Comparison of ENCODE assay signal across 8 mouse cellular contexts in the genomic region with DNA sequence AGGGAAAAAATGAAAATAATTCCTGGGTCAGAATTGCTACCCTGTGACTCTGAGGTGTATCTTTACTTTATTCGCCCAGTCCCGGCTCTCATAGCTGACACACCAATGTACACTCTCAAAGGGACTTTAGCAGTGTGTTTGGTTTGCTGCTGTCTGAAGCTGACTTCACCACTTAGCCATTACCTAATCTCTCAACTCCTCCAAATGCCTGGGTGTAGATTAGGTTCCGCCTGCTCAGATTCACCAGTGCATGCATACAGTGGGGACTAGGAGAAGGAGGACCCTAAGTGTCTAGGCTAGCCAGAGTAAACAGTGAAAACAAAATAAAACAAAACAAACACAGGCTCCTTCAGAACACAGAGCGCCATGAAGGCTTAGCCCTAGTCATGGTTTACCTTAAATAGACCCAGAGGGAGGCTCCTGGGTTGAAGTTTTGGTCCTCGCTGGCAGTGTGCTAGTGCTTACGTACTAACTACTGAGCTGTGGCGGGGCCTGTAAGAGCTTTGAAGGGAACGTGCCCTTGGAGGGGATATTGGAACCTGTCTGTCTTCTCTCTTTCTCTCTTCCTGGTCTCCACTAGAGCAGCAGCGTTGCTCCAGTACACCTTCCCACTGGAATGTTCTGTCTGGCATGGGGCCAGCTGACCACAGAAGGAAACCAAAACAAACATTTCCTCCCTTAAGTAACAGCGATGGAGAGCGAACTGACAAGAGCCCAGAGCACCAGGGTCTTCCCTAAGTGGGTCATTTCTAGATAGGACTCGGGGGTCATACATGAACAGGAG. TPM values are rescaled to one million over a fixed set of nuclear protein-coding genes. Genes with fewer than 3 reads are reported as not detected.
DNase-seq lines count a peak whose midpoint lies in the region; ATAC-seq and TF ChIP-seq lines count a peak whose summit lies in the region.
"Had no signal": no experiment of that assay in that cellular context is flagged by ENCODE, and none has a peak within 500 bp of the region (broad histone marks: within the 10 kb centered on the region; RNA-seq: fewer than 3 reads in every experiment).

No protein-coding gene starts in this region.

- no peak for TF ChIP-seq CTCF in lung, embryonic 14.5 days (IDR thresholded peaks at IDR 0.05; ENCODE audit: low read depth)
- TF ChIP-seq CTCF in forebrain, postnatal 0 days (IDR thresholded peaks at IDR 0.05; ENCODE audit: low read depth) = no peak

- DNase-seq in 3T3-L1 (ENCODE audit: low read depth, low spot score) = peak; percentile 32
- DNase-seq in adrenal gland, postnatal 25 days = peak; percentile 35
- peak; percentile 54 to 68 for DNase-seq in heart, postnatal 36 days
- DNase-seq in lung, embryonic 14.5 days = peak; percentile 72
- no peak for DNase-seq in forebrain, postnatal 0 days
- no peak for DNase-seq in layer of hippocampus, adult 9-10 months (ENCODE audit: low spot score)

- intact Hi-C loops in heart, postnatal 36 days (cut with DNase I) = no loop called here

- H3K4me1 ChIP-seq in lung, embryonic 14.5 days (ENCODE audit: insufficient read depth) = peaks cover 14% of the 10 kb centered on the region
- H3K4me1 ChIP-seq in forebrain, postnatal 0 days (ENCODE audit: insufficient read depth) = no peaks in the 10 kb centered on the region

- peak overlapping the region; percentile 54; the same call in 1 of the 2 replicates for H3K27ac ChIP-seq in lung, embryonic 14.5 days (ENCODE audit: low read depth)
- no peak overlapping the region for H3K27ac ChIP-seq in forebrain, postnatal 0 days (ENCODE audit: low read depth, low read length)
- H3K27ac ChIP-seq: neural tube, embryonic 13.5 days had no signal

- peak; percentile 77 for ATAC-seq in lung, embryonic 14.5 days (ENCODE audit: insufficient read depth)
- no peak for ATAC-seq in activated CD4-positive, CD25-positive, alpha-beta regulatory T cell, adult 4 months
- ATAC-seq in forebrain, postnatal 0 days = no peak

- no peaks in the 10 kb centered on the region for H3K27me3 ChIP-seq in lung, embryonic 14.5 days (ENCODE audit: insufficient read depth, low read length)
- no peaks in the 10 kb centered on the region for H3K27me3 ChIP-seq in forebrain, postnatal 0 days (ENCODE audit: insufficient read depth, low read length)

- H3K4me3 ChIP-seq in lung, embryonic 14.5 days (ENCODE audit: low read depth, low read length) = no peak overlapping the region
- no peak overlapping the region for H3K4me3 ChIP-seq in forebrain, postnatal 0 days (ENCODE audit: low read depth, low read length)
- H3K4me3 ChIP-seq: neural tube, embryonic 13.5 days had no signal

- no peaks in the 10 kb centered on the region for H3K9me3 ChIP-seq in lung, embryonic 14.5 days (ENCODE audit: low read depth, low read length)
- H3K9me3 ChIP-seq in forebrain, postnatal 0 days (ENCODE audit: low read length) = no peaks in the 10 kb centered on the region
- H3K9me3 ChIP-seq: neural tube, embryonic 13.5 days had no signal

- no peak overlapping the region for H3K9ac ChIP-seq in lung, embryonic 14.5 days
- no peak overlapping the region for H3K9ac ChIP-seq in forebrain, postnatal 0 days
- H3K9ac ChIP-seq: neural tube, embryonic 13.5 days had no signal

- H3K4me2 ChIP-seq in lung, embryonic 14.5 days = peak overlapping the region; percentile 11; the same call in 1 of the 2 replicates
- no peak overlapping the region for H3K4me2 ChIP-seq in forebrain, postnatal 0 days (ENCODE audit: low read depth)
- H3K4me2 ChIP-seq: neural tube, embryonic 13.5 days had no signal

- 31% methylated on average over 12 of the region's 12 CpGs for WGBS in lung, embryonic 14.5 days
- WGBS in forebrain, postnatal 0 days = 83% methylated on average over 12 of the region's 12 CpGs

- H3K36me3 ChIP-seq in lung, embryonic 14.5 days (ENCODE audit: insufficient read depth) = no peaks in the 10 kb centered on the region
- no peaks in the 10 kb centered on the region for H3K36me3 ChIP-seq in forebrain, postnatal 0 days (ENCODE audit: insufficient read depth)
- H3K36me3 ChIP-seq: neural tube, embryonic 13.5 days had no signal

RNA-seq across cellular contexts. Expression of a gene that starts 16.2 kb away (rescaled TPM):
- total RNA-seq in adrenal gland, postnatal 25 days (2021) = 16.7 and 19.6 TPM in 2 replicates
- 10 to 100 TPM; 14.4 to 22.7 TPM for total RNA-seq in heart, postnatal 36 days (2021)
- polyA plus RNA-seq in lung, embryonic 14.5 days (2014; fragmentation: Nextera tagmentation; extraction: Ambion mirVana) = 3.3 and 4.2 TPM in 2 replicates
- 100 to 1,000 TPM; 121 to 125 TPM for polyA plus RNA-seq in activated CD4-positive, CD25-positive, alpha-beta regulatory T cell, adult 4 months (2017; shearing (Covaris generic))
- 9.4 and 20.3 TPM in 2 replicates for total RNA-seq in forebrain, postnatal 0 days (2014; rRNA removed)
- 4.6 and 5.1 TPM in 2 replicates for polyA plus RNA-seq in forebrain, postnatal 0 days (2015; fragmentation: Nextera tagmentation; extraction: Ambion mirVana)

Comparison
In these comparisons a context has a peak if more than half of its experiments do, and no peak if none do; other contexts are left out.
1. DNase-seq: peak in 3T3-L1 (single experiment), adrenal gland, postnatal 25 days (single experiment), heart, postnatal 36 days (2 of 2) and lung, embryonic 14.5 days (single experiment); none in forebrain, postnatal 0 days (single experiment) and layer of hippocampus, adult 9-10 months (single experiment).